Mouse (Mus musculus) myocyte (in vitro differentiated cells): ENCODE results near the gene Eif1. TPM values are rescaled to one million over a fixed set of nuclear protein-coding genes. Genes with fewer than 3 reads are reported as not detected.
A peak's percentile ranks its signal among the peaks of the same experiment; 100 is the strongest.

Experiments used
- H3K27me3 ChIP-seq: one replicate; pipeline ENCODE4 v1.6.1; 2011; ENCODE audit not compliant: control insufficient read depth, insufficient read depth, insufficient read length
- H3K36me3 ChIP-seq: one replicate; pipeline ENCODE4 v1.6.1; 2011; ENCODE audit not compliant: control insufficient read depth, insufficient read depth
- H3K4me2 ChIP-seq: one replicate; pipeline ENCODE4 v1.6.1; 2011; ENCODE audit warnings: low read depth, control low read depth
- H3K4me3 ChIP-seq: one replicate; pipeline ENCODE4 v1.5.1; 2011; ENCODE audit warnings: mild to moderate bottlenecking, control low read depth, moderate library complexity
- H3K79me2 ChIP-seq: one replicate; pipeline ENCODE4 v1.6.1; 2011; ENCODE audit not compliant: control insufficient read depth, insufficient read depth
- H3ac ChIP-seq: one replicate; pipeline ENCODE4 v1.6.1; 2011; ENCODE audit not compliant: control insufficient read depth, insufficient read length
- CEBPB ChIP-seq: IDR thresholded peaks from 2 replicates; pipeline ENCODE4 v1.6.1; 2011; ENCODE audit warnings: mild to moderate bottlenecking, moderate library complexity; ENCODE audit not compliant: poor library complexity, insufficient read depth, severe bottlenecking
- E2F4 ChIP-seq: IDR thresholded peaks from one replicate; pipeline ENCODE4 v1.6.1; 2011; ENCODE audit warnings: mild to moderate bottlenecking, control low read depth, moderate library complexity; ENCODE audit not compliant: insufficient read depth
- MAX ChIP-seq: IDR thresholded peaks from one replicate; pipeline ENCODE4 v1.6.1; 2011; ENCODE audit warnings: low read depth, mild to moderate bottlenecking, control low read depth
- MYOD1 ChIP-seq, 3 experiments: IDR thresholded peaks; one replicate each; pipeline ENCODE4 v1.6.1; 2011; ENCODE audit warnings: control low read depth in 2 of 3, low read depth in 2 of 3, mild to moderate bottlenecking in 2 of 3, moderate library complexity in 1 of 3; ENCODE audit not compliant: insufficient read length in 2 of 3, control insufficient read depth in 1 of 3
- MYOG ChIP-seq, 3 experiments: IDR thresholded peaks; one replicate each; pipeline ENCODE4 v1.6.1; 2011; ENCODE audit warnings: control low read depth in 2 of 3, low read depth in 2 of 3, mild to moderate bottlenecking in 2 of 3; ENCODE audit not compliant: insufficient read length in 2 of 3, control insufficient read depth in 1 of 3, insufficient read depth in 1 of 3
- POLR2A ChIP-seq: IDR thresholded peaks from one replicate; pipeline ENCODE4 v1.6.1; 2011; ENCODE audit warnings: low read depth, mild to moderate bottlenecking, control low read depth, moderate library complexity; ENCODE audit not compliant: insufficient read length
- POLR2AphosphoS2 ChIP-seq: IDR thresholded peaks from one replicate; pipeline ENCODE4 v1.6.1; 2011; ENCODE audit warnings: low read depth, control low read depth; ENCODE audit not compliant: insufficient read length
- REST ChIP-seq: IDR thresholded peaks from one replicate; pipeline ENCODE4 v1.6.1; 2011; ENCODE audit warnings: mild to moderate bottlenecking, control low read depth, moderate library complexity; ENCODE audit not compliant: insufficient read depth, insufficient read length
- TCF12 ChIP-seq: IDR thresholded peaks from one replicate; pipeline ENCODE4 v1.6.1; 2011; ENCODE audit warnings: mild to moderate bottlenecking, control low read depth; ENCODE audit not compliant: poor library complexity, insufficient read depth, severe bottlenecking
- TCF3 ChIP-seq: IDR thresholded peaks from one replicate; pipeline ENCODE4 v1.6.1; 2011; ENCODE audit warnings: low read depth, control low read depth; ENCODE audit not compliant: insufficient read length
- USF1 ChIP-seq: IDR thresholded peaks from one replicate; pipeline ENCODE4 v1.6.1; 2011; ENCODE audit warnings: low read depth, mild to moderate bottlenecking, control low read depth, moderate library complexity
- polyA plus RNA-seq: library from polyadenylated mRNA; unstranded; fragments of >200 nt; fragmentation: generic; extraction: Trizol; gene quantifications from one replicate; pipeline ENCODE4 v1.2.1, GENCODE M21; 2012; ENCODE audit warnings: missing spikeins

The Eif1 gene
- polyA plus RNA-seq, 1 experiment: 1,731 TPM

DNA sequence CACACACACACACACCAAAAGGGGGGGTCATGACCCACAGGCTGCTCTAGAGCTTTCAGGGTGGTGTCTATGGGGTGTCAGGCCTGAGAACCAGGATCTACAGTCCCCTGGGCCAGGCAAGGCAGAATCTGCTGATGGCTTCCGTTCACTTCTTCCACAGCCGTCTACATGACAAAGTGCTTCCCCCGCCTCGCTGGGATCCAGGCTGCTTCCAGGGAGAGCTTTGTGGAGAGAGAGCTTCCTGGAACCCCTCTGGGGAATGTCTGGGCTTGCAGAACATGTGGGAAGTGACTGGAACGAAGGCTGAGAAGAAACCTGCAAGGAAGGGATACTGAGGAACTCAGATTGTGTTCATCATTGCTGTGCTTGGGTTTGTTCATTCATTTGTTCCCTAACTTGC, 40.9 kb upstream of the Eif1 start:
- H3K4me3 ChIP-seq: no peak overlapping the region
- H3K36me3 ChIP-seq: no peaks in the 10 kb centered on the region
- H3ac ChIP-seq: no peak overlapping the region
- no peaks in the 10 kb centered on the region for H3K79me2 ChIP-seq
- H3K4me2 ChIP-seq: no peak overlapping the region
- no peak for TF ChIP-seq MYOG (IDR thresholded peaks at IDR 0.05; ENCODE audit: control insufficient read depth in 1 of 3, insufficient read depth in 1 of 3, insufficient read length in 2 of 3, low read depth in 2 of 3)
- no peak for TF ChIP-seq USF1
- H3K27me3 ChIP-seq: no peaks in the 10 kb centered on the region

DNA sequence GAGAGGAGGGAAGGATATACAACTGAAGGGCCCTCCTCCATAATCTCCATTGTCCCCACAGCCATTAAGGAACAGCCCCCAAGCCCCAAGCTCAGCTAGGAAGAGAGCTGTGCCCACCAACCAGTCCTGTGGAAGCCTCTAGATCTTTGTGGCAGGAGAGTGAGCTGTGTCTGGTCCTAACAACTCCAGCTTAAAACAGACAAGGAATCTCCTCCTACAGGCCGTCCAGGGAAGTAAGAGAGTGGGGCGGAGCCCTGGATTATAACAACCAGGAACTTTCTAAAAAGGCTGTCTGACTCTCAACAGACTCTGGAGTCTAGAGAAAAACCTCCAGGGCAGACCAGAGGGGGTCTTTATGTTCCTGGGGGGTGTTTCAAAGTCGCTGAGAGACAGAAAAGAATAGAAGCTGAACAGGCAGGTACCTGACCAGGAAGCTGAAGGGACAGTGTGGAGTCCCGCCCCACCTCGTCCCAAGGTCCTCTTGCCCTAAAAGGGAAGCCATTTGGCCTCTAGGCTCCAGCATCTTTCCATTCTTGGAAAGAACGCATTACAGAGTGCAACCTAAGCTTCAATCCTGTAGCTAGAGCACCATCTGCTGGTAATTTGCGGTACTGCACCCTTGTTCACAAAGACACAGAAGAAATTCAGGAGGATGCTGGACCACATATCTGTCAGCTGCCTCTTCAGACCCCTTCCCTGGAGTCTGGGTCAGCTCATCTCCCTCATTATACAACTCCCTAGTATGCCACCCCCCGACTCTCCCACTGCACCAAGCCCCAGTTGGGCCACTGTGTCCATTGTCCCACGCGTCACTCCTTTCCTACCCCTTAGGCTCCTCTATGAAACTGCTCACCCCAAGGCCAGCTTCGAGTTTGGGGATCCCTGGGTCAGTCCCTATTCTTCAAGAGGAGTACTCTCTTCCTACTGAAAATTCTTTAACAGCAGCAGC, 37.8 kb upstream of the Eif1 start:
- H3K27me3 ChIP-seq: no peaks in the 10 kb centered on the region
- no peak overlapping the region for H3K4me3 ChIP-seq
- no peaks in the 10 kb centered on the region for H3K79me2 ChIP-seq
- H3K4me2 ChIP-seq: no peak overlapping the region
- no peak overlapping the region for H3ac ChIP-seq
- no peaks in the 10 kb centered on the region for H3K36me3 ChIP-seq
- no peak for TF ChIP-seq USF1
- TF ChIP-seq POLR2AphosphoS2: no peak
- TF ChIP-seq MYOG (IDR thresholded peaks at IDR 0.05; ENCODE audit: control insufficient read depth in 1 of 3, insufficient read depth in 1 of 3, insufficient read length in 2 of 3, low read depth in 2 of 3): no peak
- no peak for TF ChIP-seq MAX
- TF ChIP-seq TCF12: no peak
- TF ChIP-seq TCF3: no peak
- no peak for TF ChIP-seq E2F4
- TF ChIP-seq REST: no peak
- no peak for TF ChIP-seq MYOD1 (IDR thresholded peaks at IDR 0.05; ENCODE audit: control insufficient read depth in 1 of 3, insufficient read length in 2 of 3, low read depth in 2 of 3)

DNA sequence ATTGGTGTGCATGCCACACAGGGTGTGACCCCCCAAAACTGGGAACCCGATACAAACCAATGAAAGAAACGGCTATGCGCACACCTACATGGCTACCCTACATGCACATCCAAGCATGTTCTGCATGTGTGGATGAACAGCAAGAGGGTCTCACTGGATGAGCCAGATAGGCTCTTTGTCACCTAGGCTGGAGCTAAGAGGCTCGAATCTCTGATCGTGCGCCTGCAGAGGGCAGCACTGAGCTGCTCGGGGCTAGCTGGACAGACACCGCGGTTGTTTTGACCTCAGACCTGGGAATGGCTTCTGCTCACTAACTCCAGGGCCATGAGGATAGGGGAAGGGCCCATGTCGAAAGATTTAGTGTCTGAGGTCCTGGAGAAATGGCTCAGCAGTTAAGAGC, 37.1 kb upstream of the Eif1 start:
- Histone ChIP-seq H3K27me3 (no peaks in the 10 kb centered on the region), H3K79me2 (no peaks in the 10 kb centered on the region), H3K36me3 (no peaks in the 10 kb centered on the region), H3K4me2 (no peak overlapping the region), H3K4me3 (no peak overlapping the region), H3ac (no peak overlapping the region)
- TF ChIP-seq CEBPB: no peak
- no peak for TF ChIP-seq MYOD1 (IDR thresholded peaks at IDR 0.05; ENCODE audit: control insufficient read depth in 1 of 3, insufficient read length in 2 of 3, low read depth in 2 of 3)
- TF ChIP-seq MAX: no peak
- TF ChIP-seq TCF3: no peak
- TF ChIP-seq POLR2A: no peak
- no peak for TF ChIP-seq USF1

DNA sequence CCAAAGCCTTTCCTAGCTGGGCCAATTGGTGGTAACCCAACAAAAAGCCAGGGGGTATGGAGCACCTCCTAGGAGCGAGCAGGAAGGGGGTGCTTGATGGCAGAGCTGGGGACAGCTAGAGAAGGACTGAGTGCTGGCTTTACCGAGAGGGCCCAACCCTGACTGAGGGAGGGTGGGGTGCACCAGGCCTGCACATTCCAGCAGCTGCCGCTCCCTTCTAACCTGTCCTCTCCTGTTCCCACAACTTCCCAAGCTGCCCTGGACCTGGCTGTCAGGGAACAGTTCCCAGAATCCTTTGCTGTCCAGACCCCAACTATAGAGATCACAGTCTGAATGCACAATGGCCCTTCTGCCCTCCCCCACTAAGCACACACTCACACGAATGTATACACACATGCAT, 34.7 kb upstream of the Eif1 start:
- no peaks in the 10 kb centered on the region for H3K36me3 ChIP-seq
- H3K27me3 ChIP-seq: no peaks in the 10 kb centered on the region
- no peak for TF ChIP-seq E2F4
- TF ChIP-seq REST: no peak
- TF ChIP-seq MAX: no peak
- no peak for TF ChIP-seq POLR2A
- TF ChIP-seq POLR2AphosphoS2: no peak
- no peak overlapping the region for H3K4me3 ChIP-seq
- no peak overlapping the region for H3ac ChIP-seq
- no peak overlapping the region for H3K4me2 ChIP-seq
- H3K79me2 ChIP-seq: no peaks in the 10 kb centered on the region

DNA sequence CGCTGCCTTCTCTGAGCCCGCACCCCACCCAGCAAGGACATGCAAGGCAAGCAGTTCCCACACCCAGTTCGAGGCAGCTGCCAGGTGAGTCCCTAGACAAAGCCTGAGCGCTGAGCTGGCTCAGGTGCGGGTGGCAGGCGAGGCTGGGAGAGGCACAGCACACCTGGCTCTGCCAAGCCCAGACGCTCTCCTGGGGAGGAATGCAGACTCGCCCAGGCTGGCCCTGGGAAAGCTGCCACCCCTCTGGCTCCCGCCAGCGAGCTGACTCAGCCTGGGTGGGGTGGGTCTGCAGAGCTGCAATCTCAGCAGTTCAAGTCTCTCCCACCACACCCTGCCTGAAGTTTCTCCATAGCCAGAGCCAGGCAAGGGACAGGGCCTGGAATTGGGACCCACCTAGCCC, 32.7 kb upstream of the Eif1 start:
- no peak overlapping the region for H3K4me3 ChIP-seq
- no peaks in the 10 kb centered on the region for H3K79me2 ChIP-seq
- H3ac ChIP-seq: no peak overlapping the region
- no peaks in the 10 kb centered on the region for H3K27me3 ChIP-seq
- H3K36me3 ChIP-seq: no peaks in the 10 kb centered on the region
- TF ChIP-seq MYOG (IDR thresholded peaks at IDR 0.05; ENCODE audit: control insufficient read depth in 1 of 3, insufficient read depth in 1 of 3, insufficient read length in 2 of 3, low read depth in 2 of 3) (peak in 1 of 3 experiments; percentile 83), TCF3 (peak; percentile 25), MYOD1 (IDR thresholded peaks at IDR 0.05; ENCODE audit: control insufficient read depth in 1 of 3, insufficient read length in 2 of 3, low read depth in 2 of 3) (peak in 2 of 3 experiments; percentile 44 to 85), USF1 (no peak)
- no peak overlapping the region for H3K4me2 ChIP-seq

DNA sequence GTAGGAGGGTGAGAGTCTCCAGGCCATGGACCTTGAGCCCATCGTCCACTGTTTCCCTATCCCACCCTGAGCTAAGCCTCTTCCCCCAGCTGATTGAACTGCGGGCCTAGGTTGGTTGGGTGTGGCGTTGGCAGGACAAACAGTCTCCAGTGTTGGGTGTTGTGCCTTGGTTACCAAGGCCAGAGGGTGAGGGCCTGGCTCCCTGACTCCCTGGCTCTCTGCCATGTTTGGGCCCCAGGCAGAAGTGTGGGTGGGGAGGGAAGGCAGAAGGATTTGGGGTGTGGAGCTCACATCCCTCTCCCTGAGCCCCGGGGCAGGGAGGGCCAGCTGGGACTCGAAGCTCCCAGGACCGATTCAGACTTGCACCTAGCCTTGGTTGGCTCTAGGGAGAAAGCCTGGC, 30.7 kb upstream of the Eif1 start:
- Histone ChIP-seq H3K36me3 (no peaks in the 10 kb centered on the region), H3K4me3 (no peak overlapping the region), H3K27me3 (no peaks in the 10 kb centered on the region), H3ac (no peak overlapping the region), H3K4me2 (peak overlapping the region; percentile 30), H3K79me2 (no peaks in the 10 kb centered on the region)
- no peak for TF ChIP-seq USF1
- TF ChIP-seq POLR2A: peak; percentile 36
